Mouse (Mus musculus) MEL (cell line): ENCODE data around the gene Ccdc142. TPM values are rescaled to one million over a fixed set of nuclear protein-coding genes. Genes with fewer than 3 reads are reported as not detected.

Experiments
- DNase-seq: peaks from one replicate; pipeline ENCODE4 v3.0.0; 2011; ENCODE audit warnings: low read depth, low spot score
- H3K27ac ChIP-seq: 2 replicates; pipeline ENCODE4 v1.5.1; 2012; ENCODE audit warnings: low read depth, mild to moderate bottlenecking, control low read depth, low read length, moderate library complexity; ENCODE audit not compliant: control insufficient read depth
- H3K27me3 ChIP-seq, 2 experiments: fragments of 150-350 bp in 1 of 2; sonication (generic) in 1 of 2; 2 replicates each; pipeline ENCODE4 v1.6.1; 2012; ENCODE audit warnings: low read length in 2 of 2, mild to moderate bottlenecking in 2 of 2, improper control_type of control experiment in 1 of 2, moderate library complexity in 1 of 2; ENCODE audit not compliant: insufficient read depth in 2 of 2, control insufficient read depth in 1 of 2
- H3K36me3 ChIP-seq, 2 experiments: 2 replicates each; pipeline ENCODE4 v1.6.1; 2012 to 2014; ENCODE audit warnings: low read length in 2 of 2, improper control_type of control experiment in 1 of 2, inconsistent platforms in 1 of 2, mild to moderate bottlenecking in 1 of 2; ENCODE audit not compliant: insufficient read depth in 2 of 2, control insufficient read depth in 1 of 2
- H3K4me1 ChIP-seq, 2 experiments: fragments of 150-350 bp in 1 of 2; sonication (generic) in 1 of 2; 2 replicates each; pipeline ENCODE4 v1.6.1; 2012; ENCODE audit warnings: low read length in 2 of 2, improper control_type of control experiment in 1 of 2, mild to moderate bottlenecking in 1 of 2; ENCODE audit not compliant: insufficient read depth in 2 of 2, control insufficient read depth in 1 of 2
- H3K4me3 ChIP-seq, 2 experiments: fragments of 150-350 bp in 1 of 2; sonication (generic) in 1 of 2; 2 replicates each; pipeline ENCODE4 v1.5.1; 2012; ENCODE audit warnings: low read depth in 2 of 2, low read length in 2 of 2, mild to moderate bottlenecking in 2 of 2, moderate library complexity in 2 of 2, control low read depth in 1 of 2, improper control_type of control experiment in 1 of 2; ENCODE audit not compliant: control insufficient read depth in 1 of 2, insufficient read depth in 1 of 2
- H3K79me2 ChIP-seq: 2 replicates; pipeline ENCODE4 v1.6.1; 2012; ENCODE audit warnings: mild to moderate bottlenecking, low read length, moderate library complexity; ENCODE audit not compliant: control insufficient read depth, poor library complexity, insufficient read depth
- H3K9ac ChIP-seq: 2 replicates; pipeline ENCODE4 v1.6.1; 2012; ENCODE audit warnings: low read depth, mild to moderate bottlenecking, control low read depth, low read length, moderate library complexity; ENCODE audit not compliant: control insufficient read depth, poor library complexity, severe bottlenecking
- H3K9me3 ChIP-seq: fragments of 150-350 bp; sonication (generic); replicated peaks from 2 replicates; pipeline ENCODE4 v1.6.1; 2012; ENCODE audit warnings: mild to moderate bottlenecking, low read length, improper control_type of control experiment, moderate library complexity; ENCODE audit not compliant: insufficient read depth
- BHLHE40 ChIP-seq: IDR thresholded peaks from 2 replicates; pipeline ENCODE4 v1.6.1; 2012; ENCODE audit warnings: low read depth, mild to moderate bottlenecking, inconsistent platforms, low read length, improper control_type of control experiment, borderline replicate concordance
- CHD1 ChIP-seq: IDR thresholded peaks from 2 replicates; pipeline ENCODE4 v1.6.1; 2012; ENCODE audit warnings: low read depth, mild to moderate bottlenecking, inconsistent platforms, low read length, improper control_type of control experiment
- CHD2 ChIP-seq: IDR thresholded peaks from 2 replicates; pipeline ENCODE4 v1.6.1; 2011; ENCODE audit warnings: low read length, improper control_type of control experiment
- CTCF ChIP-seq, 3 experiments: IDR thresholded peaks in 2 of 3; conservative IDR thresholded peaks in 1 of 3; 2 replicates each; pipeline ENCODE4 v1.5.1; 2011 to 2012; ENCODE audit warnings: low read length in 3 of 3, low read depth in 2 of 3, mild to moderate bottlenecking in 2 of 3, improper control_type of control experiment in 1 of 3, inconsistent platforms in 1 of 3, mixed read lengths in 1 of 3, moderate library complexity in 1 of 3; ENCODE audit not compliant: control insufficient read depth in 1 of 3, insufficient read depth in 1 of 3, poor library complexity in 1 of 3, severe bottlenecking in 1 of 3
- E2F4 ChIP-seq: IDR thresholded peaks from 2 replicates; pipeline ENCODE4 v1.6.1; 2011; ENCODE audit warnings: low read depth, low read length, improper control_type of control experiment, borderline replicate concordance
- ELF1 ChIP-seq: IDR thresholded peaks from 2 replicates; pipeline ENCODE4 v1.6.1; 2014; ENCODE audit warnings: low read depth, mild to moderate bottlenecking, inconsistent platforms, low read length, improper control_type of control experiment, moderate library complexity
- EP300 ChIP-seq, 2 experiments: IDR thresholded peaks; 2 replicates each; pipeline ENCODE4 v1.6.1; 2011; ENCODE audit warnings: improper control_type of control experiment in 2 of 2, low read length in 2 of 2, low read depth in 1 of 2, mild to moderate bottlenecking in 1 of 2
- GABPA ChIP-seq: IDR thresholded peaks from 2 replicates; pipeline ENCODE4 v1.6.1; 2012; ENCODE audit warnings: low read depth, mild to moderate bottlenecking, inconsistent platforms, low read length, improper control_type of control experiment, moderate library complexity
- GATA1 ChIP-seq: IDR thresholded peaks from 2 replicates; pipeline ENCODE4 v1.6.1; 2011; ENCODE audit warnings: low read depth, low read length, improper control_type of control experiment
- MAFK ChIP-seq: IDR thresholded peaks from 2 replicates; pipeline ENCODE4 v1.6.1; 2011; ENCODE audit warnings: low read depth, mild to moderate bottlenecking, low read length, improper control_type of control experiment, borderline replicate concordance
- MAX ChIP-seq: IDR thresholded peaks from 2 replicates; pipeline ENCODE4 v1.6.1; 2011; ENCODE audit warnings: low read length, improper control_type of control experiment
- MXI1 ChIP-seq: IDR thresholded peaks from 2 replicates; pipeline ENCODE4 v1.6.1; 2011; ENCODE audit warnings: mild to moderate bottlenecking, low read depth, low read length, improper control_type of control experiment
- MYB ChIP-seq: IDR thresholded peaks from 2 replicates; pipeline ENCODE4 v1.6.1; 2011; ENCODE audit warnings: mild to moderate bottlenecking, low read depth, low read length, improper control_type of control experiment
- NELFE ChIP-seq: IDR thresholded peaks from 2 replicates; pipeline ENCODE4 v1.6.1; 2011; ENCODE audit warnings: low read depth, low read length, improper control_type of control experiment
- POLR2A ChIP-seq, 2 experiments: IDR thresholded peaks; 2 replicates each; pipeline ENCODE4 v1.6.1; 2011 to 2012; ENCODE audit warnings: low read length in 2 of 2, mild to moderate bottlenecking in 2 of 2, control low read depth in 1 of 2, improper control_type of control experiment in 1 of 2, low read depth in 1 of 2, moderate library complexity in 1 of 2; ENCODE audit not compliant: control insufficient read depth in 1 of 2, insufficient read depth in 1 of 2, poor library complexity in 1 of 2
- RCOR1 ChIP-seq: IDR thresholded peaks from 2 replicates; pipeline ENCODE4 v1.6.1; 2012; ENCODE audit warnings: low read depth, mild to moderate bottlenecking, inconsistent platforms, low read length, improper control_type of control experiment
- SIN3A ChIP-seq: IDR thresholded peaks from 2 replicates; pipeline ENCODE4 v1.6.1; 2012; ENCODE audit warnings: low read length, improper control_type of control experiment, inconsistent platforms
- SMC3 ChIP-seq: IDR thresholded peaks from 2 replicates; pipeline ENCODE4 v1.6.1; 2011; ENCODE audit warnings: low read depth, low read length, improper control_type of control experiment
- TCF12 ChIP-seq: IDR thresholded peaks from 2 replicates; pipeline ENCODE4 v1.6.1; 2014; ENCODE audit warnings: low read depth, mild to moderate bottlenecking, inconsistent platforms, low read length, improper control_type of control experiment, moderate library complexity
- UBTF ChIP-seq: IDR thresholded peaks from 2 replicates; pipeline ENCODE4 v1.6.1; 2012; ENCODE audit warnings: low read depth, mild to moderate bottlenecking, inconsistent platforms, low read length, improper control_type of control experiment, moderate library complexity, borderline replicate concordance; ENCODE audit not compliant: insufficient read depth
- ZMIZ1 ChIP-seq: IDR thresholded peaks from 2 replicates; pipeline ENCODE4 v1.6.1; 2012; ENCODE audit warnings: low read depth, mild to moderate bottlenecking, inconsistent platforms, low read length, improper control_type of control experiment, moderate library complexity
- ZNF384 ChIP-seq: IDR thresholded peaks from 2 replicates; pipeline ENCODE4 v1.6.1; 2012; ENCODE audit warnings: low read depth, mild to moderate bottlenecking, inconsistent platforms, low read length, improper control_type of control experiment
- polyA plus RNA-seq, 2 experiments: library from polyadenylated mRNA; stranded (reverse) in 1 of 2; unstranded in 1 of 2; fragments of >175 nt in 1 of 2; fragments of >200 nt in 1 of 2; gene quantifications; 2 replicates each; pipeline versions ENCODE4 v1.2.1 to v1.2.4; 2012; ENCODE audit warnings: low replicate concordance in 2 of 2, low read depth in 1 of 2; ENCODE audit not compliant: insufficient read length in 2 of 2, insufficient read depth in 1 of 2, missing spikeins in 1 of 2
- total RNA-seq: library from RNA; depleted of rRNA; stranded (reverse); fragments of 300-350 nt; gene quantifications from 2 replicates; pipeline ENCODE4 v1.2.3, GENCODE M21; 2012

The Ccdc142 gene
- total and polyA plus RNA-seq, 3 experiments: 2.2 to 5.1 TPM; not detected in 1

DNA sequence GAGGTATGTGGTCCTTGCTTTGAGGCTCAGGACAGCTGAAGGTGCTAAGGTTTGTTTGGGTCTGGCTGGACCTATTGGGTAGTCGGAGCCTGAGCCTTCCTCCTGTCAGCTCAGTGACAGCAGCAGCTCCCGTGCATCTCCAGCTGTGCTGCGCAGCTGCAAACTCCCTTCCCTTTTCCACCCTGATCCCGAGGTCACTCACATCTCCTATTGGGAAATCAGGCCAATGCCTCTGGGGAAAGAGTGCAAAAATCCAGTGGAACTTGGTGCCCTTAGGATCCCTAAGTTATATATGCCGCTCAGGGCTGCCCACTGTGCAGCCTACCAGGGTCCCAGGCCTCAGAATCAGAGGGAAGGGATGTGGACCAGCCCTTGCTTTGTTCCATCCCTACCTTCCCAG is 17.9 kb upstream of the Ccdc142 start:
- Histone ChIP-seq H3K4me1 (peaks cover 0 to 9% of the 10 kb centered on the region in 2 experiments; a peak in 2 of 4 replicates), H3K4me3 (no peak overlapping the region), H3K9me3 (no peaks in the 10 kb centered on the region), H3K36me3 (peaks cover 0 to 3% of the 10 kb centered on the region in 2 experiments; a peak in 1 of 4 replicates)
- TF ChIP-seq RCOR1 (no peak), MAFK (no peak), ZMIZ1 (no peak), CTCF (IDR thresholded peaks at IDR 0.05 in 2 of 3, conservative IDR thresholded peaks at IDR 0.05 in 1 of 3; ENCODE audit: control insufficient read depth in 1 of 3, insufficient read depth in 1 of 3, low read depth in 2 of 3, low read length in 3 of 3, poor library complexity in 1 of 3, severe bottlenecking in 1 of 3) (no peak), MYB (no peak), ZNF384 (no peak), MXI1 (no peak), GABPA (no peak), SMC3 (no peak), POLR2A (IDR thresholded peaks at IDR 0.05; ENCODE audit: control insufficient read depth in 1 of 2, insufficient read depth in 1 of 2, low read depth in 1 of 2, low read length in 2 of 2, poor library complexity in 1 of 2) (no peak), MAX (no peak), TCF12 (no peak), CHD1 (no peak), ELF1 (no peak), UBTF (no peak), SIN3A (no peak)
- TF ChIP-seq, all 39 proteins: peak for 0
- H3K27me3 ChIP-seq: no peaks in the 10 kb centered on the region
- H3K9ac ChIP-seq: no peak overlapping the region
- H3K27ac ChIP-seq: no peak overlapping the region
- DNase-seq: no peak
- peaks cover 4% of the 10 kb centered on the region for H3K79me2 ChIP-seq

DNA sequence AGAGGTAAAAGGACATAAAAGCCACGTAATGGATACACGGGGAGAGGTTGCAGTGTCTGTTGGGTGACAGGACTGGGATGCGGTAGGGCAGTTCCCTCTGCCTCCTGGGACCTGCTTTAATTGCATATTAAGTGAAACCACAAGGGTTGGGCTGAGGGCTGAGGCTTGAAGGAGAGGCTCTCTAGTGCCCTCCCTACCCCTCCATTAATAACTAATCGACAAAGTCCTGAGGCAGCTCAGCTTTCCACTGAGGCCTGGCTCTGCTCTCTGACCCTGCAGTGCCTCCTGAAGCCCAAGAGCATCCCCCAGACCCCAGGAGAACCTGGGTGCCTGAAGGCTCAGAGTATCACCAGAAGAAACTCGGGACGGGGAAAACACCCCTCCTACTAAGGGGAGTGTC is 16.9 kb upstream of the Ccdc142 start:
- Histone ChIP-seq H3K79me2 (no peaks in the 10 kb centered on the region), H3K27me3 (no peaks in the 10 kb centered on the region), H3K9ac (no peak overlapping the region), H3K4me1 (peaks cover 0 to 3% of the 10 kb centered on the region in 2 experiments; a peak in 2 of 4 replicates), H3K36me3 (no peaks in the 10 kb centered on the region), H3K9me3 (no peaks in the 10 kb centered on the region), H3K27ac (no peak overlapping the region), H3K4me3 (no peak overlapping the region)
- no peak for TF ChIP-seq EP300 (IDR thresholded peaks at IDR 0.05; ENCODE audit: low read depth in 1 of 2, low read length in 2 of 2)
- TF ChIP-seq NELFE: no peak
- no peak for TF ChIP-seq GATA1
- no peak for TF ChIP-seq CHD2
- TF ChIP-seq E2F4: no peak
- TF ChIP-seq SMC3: no peak
- TF ChIP-seq GABPA: no peak
- no peak for TF ChIP-seq BHLHE40
- no peak for DNase-seq
